Comparison of ENCODE assay signal across 8 mouse cellular contexts in the genomic region with DNA sequence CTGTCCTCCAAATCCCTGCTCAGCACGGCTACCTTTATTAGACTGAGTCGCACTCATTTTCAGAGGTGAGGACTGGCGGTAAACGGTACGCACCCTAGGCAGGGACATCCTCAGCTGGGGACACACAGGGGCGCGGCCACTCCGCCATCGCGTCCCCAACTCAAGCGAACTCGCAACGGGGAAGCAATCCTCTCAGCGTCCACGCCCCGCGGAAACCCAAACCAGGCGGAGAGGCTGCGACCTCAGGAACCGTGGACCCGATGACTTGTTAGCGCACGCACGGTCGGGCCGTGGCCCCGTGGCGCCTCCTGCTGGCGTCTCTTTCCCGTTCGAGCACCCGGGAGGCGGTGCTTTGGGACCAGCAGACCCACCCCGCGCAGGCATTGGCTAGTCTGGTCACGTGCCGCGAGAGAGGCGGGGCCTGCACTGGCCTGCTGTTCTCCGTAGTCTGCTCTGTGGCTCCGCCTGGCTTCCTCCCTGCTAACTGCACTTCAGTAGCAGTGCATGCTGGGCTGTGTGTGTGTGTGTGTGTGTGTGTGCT. TPM values are rescaled to one million over a fixed set of nuclear protein-coding genes. Genes with fewer than 3 reads are reported as not detected.
DNase-seq lines count a peak whose midpoint lies in the region; ATAC-seq lines count a peak whose summit lies in the region.

No protein-coding gene starts in this region.

- DNase-seq in CD4-positive, CD25-positive, alpha-beta regulatory T cell, adult 2 months (ENCODE audit: low read depth, low spot score), result peak; percentile 100
- peak; percentile 90 for DNase-seq in c-Kit-negative CD71-positive TER-119-positive erythroid progenitor cells, embryonic 14.5 days (ENCODE audit: low read depth, low spot score)
- DNase-seq in forebrain, embryonic 10.5 days (ENCODE audit: extremely low spot score, low spot score), result peak; percentile 99
- DNase-seq in kidney, postnatal 36 days, result peak; percentile 99 to 100
- peak; percentile 96 for DNase-seq in telencephalon, adult 2 months (ENCODE audit: low read depth, low spot score)

- under 1% methylated on average over 41 of the region's 41 CpGs for WGBS in forebrain, embryonic 10.5 days
- WGBS in heart, embryonic 16.5 days, result 1% methylated on average over 41 of the region's 41 CpGs
- WGBS in liver, embryonic 15.5 days (ENCODE audit: insufficient replicate concordance), result under 1% methylated on average over 41 of the region's 41 CpGs
- WGBS in neural tube, embryonic 12.5 days, result under 1% methylated on average over 41 of the region's 41 CpGs

- H3K4me3 ChIP-seq in forebrain, embryonic 10.5 days, result peak overlapping the region; percentile 59
- H3K4me3 ChIP-seq in heart, embryonic 16.5 days (ENCODE audit: low read length), result peak overlapping the region; percentile 82
- H3K4me3 ChIP-seq in liver, embryonic 15.5 days (replicated peaks), result peak overlapping the region; percentile 61
- peak overlapping the region; percentile 54 for H3K4me3 ChIP-seq in neural tube, embryonic 12.5 days

- H3K9me3 ChIP-seq in forebrain, embryonic 10.5 days, result no peaks in the 10 kb centered on the region
- H3K9me3 ChIP-seq in heart, embryonic 16.5 days (replicated peaks; ENCODE audit: control insufficient read depth, low read length), result no peaks in the 10 kb centered on the region
- H3K9me3 ChIP-seq in liver, embryonic 15.5 days (replicated peaks), result no peaks in the 10 kb centered on the region
- no peaks in the 10 kb centered on the region for H3K9me3 ChIP-seq in neural tube, embryonic 12.5 days

- H3K27me3 ChIP-seq in forebrain, embryonic 10.5 days (ENCODE audit: poor library complexity, severe bottlenecking), result no peaks in the 10 kb centered on the region
- H3K27me3 ChIP-seq in heart, embryonic 16.5 days (ENCODE audit: control insufficient read depth, insufficient read depth, low read length), result no peaks in the 10 kb centered on the region
- no peaks in the 10 kb centered on the region for H3K27me3 ChIP-seq in liver, embryonic 15.5 days
- H3K27me3 ChIP-seq in neural tube, embryonic 12.5 days (replicated peaks), result no peaks in the 10 kb centered on the region

- H3K4me1 ChIP-seq in forebrain, embryonic 10.5 days, result peaks cover 13% of the 10 kb centered on the region
- peaks cover 6% of the 10 kb centered on the region for H3K4me1 ChIP-seq in heart, embryonic 16.5 days (ENCODE audit: control insufficient read depth, insufficient read depth, low read length)
- H3K4me1 ChIP-seq in liver, embryonic 15.5 days (replicated peaks), result peaks cover 40% of the 10 kb centered on the region
- peaks cover 6% of the 10 kb centered on the region; the same call in 1 of the 2 replicates for H3K4me1 ChIP-seq in neural tube, embryonic 12.5 days

- peak overlapping the region; percentile 81 for H3K9ac ChIP-seq in heart, embryonic 16.5 days (ENCODE audit: low read length)
- peak overlapping the region; percentile 46 for H3K9ac ChIP-seq in liver, embryonic 15.5 days
- H3K9ac ChIP-seq in neural tube, embryonic 12.5 days, result peak overlapping the region; percentile 52

- peak; percentile 98 for ATAC-seq in heart, embryonic 16.5 days (replicated peaks; ENCODE audit: extremely low read depth, insufficient read depth, low FRiP score)
- ATAC-seq in liver, embryonic 15.5 days (ENCODE audit: insufficient read depth), result peak; percentile 95
- ATAC-seq in neural tube, embryonic 12.5 days (ENCODE audit: low FRiP score, low read depth), result peak; percentile 98

- peak overlapping the region; percentile 81 for H3K27ac ChIP-seq in forebrain, embryonic 10.5 days
- H3K27ac ChIP-seq in heart, embryonic 16.5 days (ENCODE audit: low read length), result peak overlapping the region; percentile 44
- H3K27ac ChIP-seq in liver, embryonic 15.5 days (replicated peaks), result 0 out of 2 replicates have a peak overlapping the region, but pooled peaks have one; percentile 16
- H3K27ac ChIP-seq in neural tube, embryonic 12.5 days, result no peak overlapping the region

- H3K36me3 ChIP-seq in forebrain, embryonic 10.5 days (replicated peaks), result no peaks in the 10 kb centered on the region
- no peaks in the 10 kb centered on the region for H3K36me3 ChIP-seq in heart, embryonic 16.5 days (ENCODE audit: control insufficient read depth, insufficient read depth)
- no peaks in the 10 kb centered on the region for H3K36me3 ChIP-seq in liver, embryonic 15.5 days (replicated peaks)
- H3K36me3 ChIP-seq in neural tube, embryonic 12.5 days, result no peaks in the 10 kb centered on the region

- H3K4me2 ChIP-seq in heart, embryonic 16.5 days (ENCODE audit: low read depth, low read length), result peak overlapping the region; percentile 96
- H3K4me2 ChIP-seq in liver, embryonic 15.5 days, result peak overlapping the region; percentile 87
- H3K4me2 ChIP-seq in neural tube, embryonic 12.5 days (replicated peaks), result peak overlapping the region; percentile 72

RNA-seq across cellular contexts. Expression of a gene that starts 35.0 kb away (rescaled TPM):
- polyA plus RNA-seq in forebrain, embryonic 10.5 days (2016; fragmentation: Nextera tagmentation; extraction: Ambion mirVana), result 15.1 and 15.4 TPM in 2 replicates
- 11.7 and 12.5 TPM in 2 replicates for polyA plus RNA-seq in heart, embryonic 16.5 days (2015; fragmentation: Nextera tagmentation; extraction: Ambion mirVana)
- polyA plus RNA-seq in liver, embryonic 15.5 days (2015; fragmentation: Nextera tagmentation; extraction: Ambion mirVana), result 7.6 and 8.8 TPM in 2 replicates
- polyA plus RNA-seq in neural tube, embryonic 12.5 days (2016; fragmentation: Nextera tagmentation; extraction: Ambion mirVana), result 18.4 and 19.8 TPM in 2 replicates

RNA-seq across cellular contexts. Expression of a gene that starts 55.7 kb away (rescaled TPM):
- polyA plus RNA-seq in forebrain, embryonic 10.5 days (2016; fragmentation: Nextera tagmentation; extraction: Ambion mirVana), result 1.1 and 1.7 TPM in 2 replicates
- 1.5 and 3.0 TPM in 2 replicates for polyA plus RNA-seq in heart, embryonic 16.5 days (2015; fragmentation: Nextera tagmentation; extraction: Ambion mirVana)
- polyA plus RNA-seq in liver, embryonic 15.5 days (2015; fragmentation: Nextera tagmentation; extraction: Ambion mirVana), result 0.08 and 0.12 TPM in 2 replicates
- polyA plus RNA-seq in neural tube, embryonic 12.5 days (2016; fragmentation: Nextera tagmentation; extraction: Ambion mirVana), result 1.7 and 2.6 TPM in 2 replicates
